Mouse (Mus musculus): ENCODE results near the gene Gna11.

Gna11 gene

DNA sequence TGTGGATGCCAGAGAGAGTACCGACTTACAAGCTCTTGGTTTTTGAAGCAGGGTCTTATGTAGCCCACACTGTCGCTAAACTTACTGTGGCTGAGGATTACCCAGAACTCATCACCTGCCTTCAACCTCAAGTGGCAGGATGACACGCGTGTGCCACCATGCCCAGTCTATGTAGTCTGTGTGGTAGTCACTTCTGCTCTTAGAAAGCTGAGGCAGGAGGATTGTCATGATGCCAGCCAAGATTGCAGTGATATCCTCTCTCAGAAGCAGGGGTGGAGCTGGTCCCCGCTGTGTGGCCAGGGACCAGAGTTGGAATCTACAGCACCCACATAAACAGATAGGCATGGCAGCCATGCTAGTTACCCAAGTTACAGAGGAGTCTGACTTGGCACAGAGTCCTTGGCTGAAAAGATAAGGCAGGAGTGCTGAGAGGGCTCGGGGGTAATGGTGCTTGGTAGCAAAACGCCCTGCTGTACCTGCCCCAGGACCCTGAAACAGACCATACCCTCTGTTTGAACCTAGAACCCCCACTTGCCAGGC is 59.4 kb downstream of the Gna11 start:
- DNase-seq (ENCODE audit: extremely low spot score) = no peak

GRCm38 (mm10) chr10:81485060-81485449 is 59.9 kb downstream of the Gna11 start:
- no peak for DNase-seq (ENCODE audit: extremely low spot score)

DNA sequence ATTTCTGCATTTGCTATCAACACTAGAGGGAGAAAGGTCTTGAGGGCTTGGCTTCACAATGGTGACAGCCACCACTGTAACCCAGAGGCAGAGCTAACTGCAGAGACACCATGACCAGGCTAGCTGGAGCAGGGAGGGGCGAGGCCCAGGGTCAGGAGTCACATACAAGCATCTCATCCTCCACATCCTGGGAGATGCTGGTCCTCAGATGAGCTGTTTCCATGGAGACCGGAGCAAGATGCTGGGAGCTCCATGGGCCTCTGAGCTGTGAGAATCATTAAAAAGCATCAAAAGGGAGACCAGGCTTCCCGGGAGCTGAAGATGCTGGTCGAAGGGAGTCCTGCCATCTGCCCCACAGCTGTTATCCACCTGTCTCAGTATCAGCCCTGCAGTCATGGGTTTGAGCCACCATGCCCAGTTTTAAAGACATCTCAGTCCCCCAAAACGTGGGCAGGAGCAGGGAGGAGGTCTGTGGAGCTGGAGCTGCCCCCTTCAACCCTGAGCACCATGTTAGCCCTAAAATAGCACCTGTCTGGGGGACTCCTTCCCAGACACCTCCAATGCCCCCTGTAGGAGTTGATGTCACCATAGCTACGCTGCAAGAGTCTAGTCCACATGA is 60.4 kb downstream of the Gna11 start:
- DNase-seq (ENCODE audit: extremely low spot score) = no peak

DNA sequence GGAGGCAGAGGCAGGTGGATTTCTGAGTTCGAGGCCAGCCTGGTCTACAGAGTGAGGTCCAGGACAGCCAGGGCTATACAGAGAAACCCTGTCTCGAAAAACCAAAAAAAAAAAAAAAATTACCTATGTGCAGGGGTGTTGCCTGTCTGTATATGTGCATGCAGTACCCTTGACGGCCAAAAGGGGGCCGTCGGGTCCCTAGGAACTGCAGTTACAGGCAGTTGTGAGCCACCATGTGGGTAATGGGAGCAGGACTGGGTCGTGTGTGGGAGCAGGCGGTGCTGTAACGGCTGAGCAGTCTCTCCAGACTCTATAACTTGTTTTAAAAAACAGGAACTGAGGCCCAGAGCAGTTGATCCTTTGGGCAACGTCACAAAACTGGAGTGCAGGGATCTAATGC is 61.0 kb downstream of the Gna11 start:
- DNase-seq (ENCODE audit: extremely low spot score) = peak; percentile 42

- peak; percentile 68 for DNase-seq (ENCODE audit: extremely low spot score)
Observed at GRCm38 (mm10) chr10:81482533-81482889, 62.5 kb downstream of the Gna11 start, which contains the start of gene Celf5. TSS of gene Celf5 (minus strand) at chr10:81482709.

GRCm38 (mm10) chr10:81481605-81482532 is 63.1 kb downstream of the Gna11 start:
- DNase-seq (ENCODE audit: extremely low spot score) = no peak
